ENCODE assay signal across 19 mouse cellular contexts in genomic region chr1:119637188-119638023, GRCm38 (mm10). TPM values are rescaled to one million over a fixed set of nuclear protein-coding genes. Genes with fewer than 3 reads are reported as not detected.
A peak's percentile ranks its signal among the peaks of the same experiment; 100 is the strongest.
DNase-seq lines count a peak whose midpoint lies in the region; ATAC-seq and TF ChIP-seq lines count a peak whose summit lies in the region.
"Had no signal": no experiment of that assay in that cellular context is flagged by ENCODE, and none has a peak within 500 bp of the region (broad histone marks: within the 10 kb centered on the region; RNA-seq: fewer than 3 reads in every experiment).

No protein-coding gene starts in this region.

- TF ChIP-seq EP300 in lung, postnatal 0 days (IDR thresholded peaks at IDR 0.05), result no peak
- no peak for TF ChIP-seq EP300 in stomach, postnatal 0 days (optimal IDR thresholded peaks at IDR 0.05)

- no peaks in the 10 kb centered on the region for H3K27me3 ChIP-seq in lung, embryonic 15.5 days
- H3K27me3 ChIP-seq in lung, postnatal 0 days (replicated peaks; ENCODE audit: insufficient read depth, low read length), result no peaks in the 10 kb centered on the region
- no peaks in the 10 kb centered on the region for H3K27me3 ChIP-seq in stomach, postnatal 0 days (ENCODE audit: control insufficient read depth, insufficient read depth, low read length)
- no peaks in the 10 kb centered on the region for H3K27me3 ChIP-seq in forebrain, embryonic 14.5 days (replicated peaks; ENCODE audit: control insufficient read depth, insufficient read depth, low read length)
- H3K27me3 ChIP-seq: CH12.LX; embryonic facial prominence, embryonic 13.5 days; neural tube, embryonic 13.5 days; stomach, embryonic 15.5 days had no signal

- WGBS in lung, embryonic 15.5 days, result 68% methylated on average over 6 of the region's 6 CpGs
- 67% methylated on average over 6 of the region's 6 CpGs for WGBS in lung, postnatal 0 days
- WGBS in stomach, postnatal 0 days, result 71% methylated on average over 6 of the region's 6 CpGs
- 90% methylated on average over 6 of the region's 6 CpGs for WGBS in forebrain, embryonic 14.5 days

- no peak for DNase-seq in lung, postnatal 0 days (ENCODE audit: low spot score)
- peak; percentile 85 for DNase-seq in kidney, adult 9 months
- peak; percentile 40 to 79 for DNase-seq in kidney, postnatal 36 days
- DNase-seq in stomach, postnatal 0 days (ENCODE audit: low spot score), result no peak
- no peak for DNase-seq in forebrain, embryonic 14.5 days (ENCODE audit: low spot score)
- DNase-seq in gastrocnemius, postnatal 36 days, result no peak
- no peak for DNase-seq in thymus, postnatal 0 days (ENCODE audit: low spot score)
- DNase-seq: adrenal gland, postnatal 14 days; cerebellum, adult 18-20 months; gastrocnemius, postnatal 10 days; lung, postnatal 4 days; spleen, adult 18-20 months; thymus, postnatal 4 days had no signal

- H3K4me1 ChIP-seq in lung, embryonic 15.5 days, result peaks cover 14% of the 10 kb centered on the region; the same call in 1 of the 2 replicates
- H3K4me1 ChIP-seq in lung, postnatal 0 days (ENCODE audit: insufficient read depth, low read depth, low read length), result no peaks in the 10 kb centered on the region
- H3K4me1 ChIP-seq in stomach, postnatal 0 days (replicated peaks; ENCODE audit: control insufficient read depth, insufficient read depth), result no peaks in the 10 kb centered on the region
- H3K4me1 ChIP-seq in forebrain, embryonic 14.5 days (ENCODE audit: control insufficient read depth, insufficient read depth, low read length), result no peaks in the 10 kb centered on the region
- H3K4me1 ChIP-seq: embryonic facial prominence, embryonic 13.5 days; stomach, embryonic 15.5 days had no signal

- H3K36me3 ChIP-seq in lung, embryonic 15.5 days, result peaks cover 4% of the 10 kb centered on the region; the same call in 1 of the 2 replicates
- no peaks in the 10 kb centered on the region for H3K36me3 ChIP-seq in lung, postnatal 0 days (ENCODE audit: insufficient read depth, low read length)
- no peaks in the 10 kb centered on the region for H3K36me3 ChIP-seq in stomach, postnatal 0 days (ENCODE audit: control insufficient read depth, insufficient read depth, low read length)
- H3K36me3 ChIP-seq in forebrain, embryonic 14.5 days (ENCODE audit: control insufficient read depth, insufficient read depth, low read length), result peaks cover 7% of the 10 kb centered on the region; the same call in 1 of the 2 replicates
- H3K36me3 ChIP-seq: embryonic facial prominence, embryonic 13.5 days; stomach, embryonic 15.5 days had no signal

- H3K9ac ChIP-seq in lung, embryonic 15.5 days, result no peak overlapping the region
- no peak overlapping the region for H3K9ac ChIP-seq in lung, postnatal 0 days (replicated peaks; ENCODE audit: low read depth)
- H3K9ac ChIP-seq in stomach, postnatal 0 days (ENCODE audit: low read length), result no peak overlapping the region
- H3K9ac ChIP-seq in forebrain, embryonic 14.5 days (ENCODE audit: low read length), result no peak overlapping the region
- H3K9ac ChIP-seq: embryonic facial prominence, embryonic 13.5 days; neural tube, embryonic 13.5 days; stomach, embryonic 15.5 days had no signal

- H3K27ac ChIP-seq in lung, embryonic 15.5 days, result peak overlapping the region; percentile 27; the same call in 1 of the 2 replicates
- no peak overlapping the region for H3K27ac ChIP-seq in lung, postnatal 0 days (ENCODE audit: low read length)
- no peak overlapping the region for H3K27ac ChIP-seq in stomach, postnatal 0 days (replicated peaks)
- H3K27ac ChIP-seq in forebrain, embryonic 14.5 days (ENCODE audit: low read depth, low read length), result no peak overlapping the region
- H3K27ac ChIP-seq: embryonic facial prominence, embryonic 13.5 days; midbrain, embryonic 10.5 days; neural tube, embryonic 13.5 days; stomach, embryonic 15.5 days had no signal

- intact Hi-C loops in gastrocnemius, postnatal 36 days (cut with DNase I), result no loop called here

- H3K4me3 ChIP-seq in lung, embryonic 15.5 days, result no peak overlapping the region
- H3K4me3 ChIP-seq in lung, postnatal 0 days (ENCODE audit: low read depth, low read length), result no peak overlapping the region
- no peak overlapping the region for H3K4me3 ChIP-seq in stomach, postnatal 0 days (ENCODE audit: low read depth, low read length)
- no peak overlapping the region for H3K4me3 ChIP-seq in forebrain, embryonic 14.5 days (ENCODE audit: low read depth, low read length)
- H3K4me3 ChIP-seq: embryonic facial prominence, embryonic 13.5 days; midbrain, embryonic 10.5 days; neural tube, embryonic 13.5 days; stomach, embryonic 15.5 days had no signal

- ATAC-seq in lung, embryonic 15.5 days (ENCODE audit: borderline replicate concordance, extremely low read depth, low FRiP score, low TSS enrichment), result no peak
- no peak for ATAC-seq in lung, postnatal 0 days
- ATAC-seq in stomach, postnatal 0 days (ENCODE audit: low FRiP score, low TSS enrichment), result peak; percentile 51; the same call in 1 of the 2 replicates
- no peak for ATAC-seq in forebrain, embryonic 14.5 days

- no peak for TF ChIP-seq CTCF in lung, postnatal 0 days (IDR thresholded peaks at IDR 0.05)
- TF ChIP-seq CTCF in stomach, postnatal 0 days (IDR thresholded peaks at IDR 0.05; ENCODE audit: low read depth), result no peak

- H3K9me3 ChIP-seq in lung, embryonic 15.5 days, result no peaks in the 10 kb centered on the region
- no peaks in the 10 kb centered on the region for H3K9me3 ChIP-seq in lung, postnatal 0 days (ENCODE audit: low read length)
- no peaks in the 10 kb centered on the region for H3K9me3 ChIP-seq in stomach, postnatal 0 days (ENCODE audit: control insufficient read depth, low read length)
- no peaks in the 10 kb centered on the region for H3K9me3 ChIP-seq in forebrain, embryonic 14.5 days (replicated peaks; ENCODE audit: control insufficient read depth, low read length)
- H3K9me3 ChIP-seq: embryonic facial prominence, embryonic 13.5 days; midbrain, embryonic 10.5 days; neural tube, embryonic 13.5 days; stomach, embryonic 15.5 days had no signal

- H3K4me2 ChIP-seq in lung, embryonic 15.5 days, result no peak overlapping the region
- H3K4me2 ChIP-seq in lung, postnatal 0 days (replicated peaks; ENCODE audit: low read depth, low read length), result no peak overlapping the region
- no peak overlapping the region for H3K4me2 ChIP-seq in stomach, postnatal 0 days (replicated peaks; ENCODE audit: low read depth)
- no peak overlapping the region for H3K4me2 ChIP-seq in forebrain, embryonic 14.5 days (ENCODE audit: low read length)
- H3K4me2 ChIP-seq: embryonic facial prominence, embryonic 13.5 days; neural tube, embryonic 13.5 days; stomach, embryonic 15.5 days had no signal

RNA-seq across cellular contexts. Expression of gene Epb41l5, which starts 11.4 kb away (rescaled TPM):
- 43.7 and 45.9 TPM in 2 replicates for polyA plus RNA-seq in lung, embryonic 15.5 days (2015; fragmentation: Nextera tagmentation; extraction: Ambion mirVana)
- 54.7 and 69.5 TPM in 2 replicates for polyA plus RNA-seq in lung, postnatal 0 days (2015; fragmentation: Nextera tagmentation; extraction: Ambion mirVana)
- 17.7 and 19.0 TPM in 2 replicates for polyA plus RNA-seq in stomach, postnatal 0 days (2015; fragmentation: Nextera tagmentation; extraction: Ambion mirVana)
- polyA plus RNA-seq in forebrain, embryonic 14.5 days (2014; fragmentation: Nextera tagmentation; extraction: Ambion mirVana), result 16.8 and 17.9 TPM in 2 replicates
- total RNA-seq in gastrocnemius, postnatal 36 days (2021), result 1 to 10 TPM; 2.7 to 3.6 TPM
- 8.1 and 9.8 TPM in 2 replicates for polyA plus RNA-seq in thymus, postnatal 0 days (2015; fragmentation: Nextera tagmentation; extraction: Ambion mirVana)

Comparison
In these comparisons a context has a peak if more than half of its experiments do, and no peak if none do; other contexts are left out.
1. DNase-seq: peak in kidney, adult 9 months (single experiment) and kidney, postnatal 36 days (2 of 2); none in lung, postnatal 0 days (single experiment), stomach, postnatal 0 days (single experiment), forebrain, embryonic 14.5 days (single experiment), gastrocnemius, postnatal 36 days (0 of 2) and thymus, postnatal 0 days (single experiment).